Mouse (Mus musculus) natural killer cell, adult 2 months (primary cell): Measurements from ENCODE around the gene Dnm1l.
"Not testable (repeated sequence)": the region's sequence is repeated elsewhere in the genome, so short reads cannot be mapped to it uniquely, and the experiment has no call there.

Source experiments
- DNase-seq, 2 experiments: peaks; one replicate each; pipeline ENCODE4 v3.0.0; 2022; ENCODE audit warnings: low spot score in 2 of 2

The Dnm1l gene

GRCm38 (mm10) chr16:16358481-16359100 lies at the start of gene Dnm1l:
TSS of gene Dnm1l (minus strand) at chr16:16358959.
- peak; percentile 81 to 88 for DNase-seq

- DNase-seq = not testable (repeated sequence)
Observed at GRCm38 (mm10) chr16:16367217-16367616, 8.5 kb upstream of the Dnm1l start.

- not testable (repeated sequence) for DNase-seq
Observed at GRCm38 (mm10) chr16:16359101-16359482, 333 bp upstream of the Dnm1l start.

GRCm38 (mm10) chr16:16357908-16358307 lies 851 bp downstream of the Dnm1l start:
- DNase-seq = no peak

- no peak for DNase-seq
Observed at GRCm38 (mm10) chr16:16346420-16346819, 12.3 kb downstream of the Dnm1l start.

GRCm38 (mm10) chr16:16325775-16326336 lies 32.9 kb downstream of the Dnm1l start:
- DNase-seq = no peak

- no peak for DNase-seq
Observed at GRCm38 (mm10) chr16:16311319-16311718, 47.4 kb downstream of the Dnm1l start.

- no peak for DNase-seq
Observed at GRCm38 (mm10) chr16:16303888-16304287, 54.9 kb downstream of the Dnm1l start.

GRCm38 (mm10) chr16:16303138-16303827 lies 55.5 kb downstream of the Dnm1l start:
- DNase-seq = peak; percentile 13 to 28

- peak; percentile 74 to 85 for DNase-seq
Observed at GRCm38 (mm10) chr16:16302369-16303137, 56.2 kb downstream of the Dnm1l start, which contains the start of gene Yars2. TSS of gene Yars2 (plus strand) at chr16:16302965.

GRCm38 (mm10) chr16:16273752-16274151 lies 85.0 kb downstream of the Dnm1l start:
- no peak for DNase-seq

- DNase-seq = no peak
Observed at GRCm38 (mm10) chr16:16272978-16273377, 85.8 kb downstream of the Dnm1l start.

GRCm38 (mm10) chr16:16262436-16262835 lies 96.3 kb downstream of the Dnm1l start:
- no peak for DNase-seq
